Mouse (Mus musculus) mature B cell (primary cell): Measurements from ENCODE around the gene Bcar3.
"Not testable (repeated sequence)": the region's sequence is repeated elsewhere in the genome, so short reads cannot be mapped to it uniquely, and the experiment has no call there.

ENCODE experiments used
- in situ Hi-C: fragments of 300-500 bp; cut with MboI; formaldehyde crosslinking; loops from 2 replicates; pipeline ENCODE4 v1.14.3; 2019

Bcar3 gene

DNA sequence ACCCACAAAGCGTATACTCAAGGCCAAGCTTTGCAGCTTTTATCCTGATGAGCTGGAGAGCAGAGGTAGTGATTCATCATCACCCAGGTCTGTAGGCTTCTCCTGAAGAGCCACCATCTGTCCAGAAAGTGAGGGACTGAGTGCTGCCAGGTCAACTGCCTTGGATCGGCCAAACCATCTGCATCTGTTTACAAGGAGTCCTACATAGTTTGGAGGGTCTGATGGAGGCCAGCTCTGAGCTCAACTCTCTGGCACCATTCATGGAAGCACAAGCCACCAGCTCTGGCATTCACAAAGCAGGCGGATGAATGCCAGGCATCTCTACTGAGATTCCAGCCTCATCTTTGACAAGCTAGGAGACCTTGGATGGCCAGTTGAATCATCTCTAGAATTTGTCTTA is 87.7 kb downstream of the Bcar3 start:
- in situ Hi-C loops = no loop called here

- in situ Hi-C loops = no loop called here
Measured at GRCm38 (mm10) chr3:122386444-122386843, 92.5 kb downstream of the Bcar3 start.

- in situ Hi-C loops = no loop called here
Measured at GRCm38 (mm10) chr3:122387771-122388170, 93.8 kb downstream of the Bcar3 start.

- in situ Hi-C loops = no loop called here
Measured at GRCm38 (mm10) chr3:122389972-122390371, 96.0 kb downstream of the Bcar3 start.

- in situ Hi-C loops = no loop called here
Measured at GRCm38 (mm10) chr3:122391098-122391497, 97.2 kb downstream of the Bcar3 start.

DNA sequence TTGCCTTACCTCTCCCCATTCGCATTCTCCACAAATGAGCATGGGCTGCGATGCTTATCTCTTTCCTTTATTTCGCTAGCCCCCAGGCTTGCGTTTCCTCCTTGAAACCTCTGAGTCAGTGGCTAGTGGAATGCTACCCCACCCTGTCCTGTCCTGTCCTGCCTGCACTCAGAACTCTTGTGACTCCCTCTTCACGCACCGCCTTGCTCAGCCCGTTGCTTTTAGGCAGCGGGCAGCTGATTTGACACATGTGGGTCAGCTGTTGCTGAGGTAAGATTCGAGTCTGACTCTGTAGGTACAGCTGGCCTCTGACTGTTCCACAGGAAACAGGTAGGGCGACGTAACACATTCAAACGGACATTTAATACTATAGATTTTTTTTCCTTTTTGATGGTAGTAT is 97.9 kb downstream of the Bcar3 start:
- in situ Hi-C loops = no loop called here

- in situ Hi-C loops = not testable (repeated sequence)
Measured at GRCm38 (mm10) chr3:122393411-122393810, 99.5 kb downstream of the Bcar3 start.

DNA sequence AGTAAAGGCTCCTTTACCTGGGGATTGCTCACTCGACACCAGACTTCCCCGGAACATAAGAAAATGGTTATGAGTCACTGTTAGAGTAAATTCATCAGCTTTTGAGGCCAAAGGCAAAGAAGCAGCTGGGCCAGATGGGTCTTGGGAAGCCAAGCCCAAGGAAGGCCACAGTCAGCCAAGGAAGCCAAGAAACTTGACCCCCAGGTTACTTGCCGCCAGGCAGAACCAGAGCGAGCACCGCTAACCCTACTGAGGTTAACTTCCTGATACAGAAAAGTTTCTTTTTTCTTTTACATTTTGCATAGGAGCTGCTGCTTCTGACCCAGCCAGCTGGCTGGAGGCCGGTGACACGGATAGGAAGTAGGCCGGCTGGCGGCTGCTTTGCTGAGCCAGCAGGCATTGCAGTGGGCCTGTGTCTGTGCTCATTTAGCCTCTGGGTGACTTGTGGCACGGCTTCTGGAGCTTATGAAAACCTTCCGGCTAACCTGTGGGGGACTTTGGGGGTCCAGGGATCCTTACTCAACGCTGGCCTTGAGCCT is 100.0 kb downstream of the Bcar3 start:
- in situ Hi-C loops = no loop called here

- in situ Hi-C loops = no loop called here
Measured at GRCm38 (mm10) chr3:122396957-122397356, 103.0 kb downstream of the Bcar3 start.

- in situ Hi-C loops = no loop called here
Measured at GRCm38 (mm10) chr3:122397401-122397800, 103.5 kb downstream of the Bcar3 start.

GRCm38 (mm10) chr3:122401011-122401410 is 107.1 kb downstream of the Bcar3 start:
- in situ Hi-C loops = no loop called here

DNA sequence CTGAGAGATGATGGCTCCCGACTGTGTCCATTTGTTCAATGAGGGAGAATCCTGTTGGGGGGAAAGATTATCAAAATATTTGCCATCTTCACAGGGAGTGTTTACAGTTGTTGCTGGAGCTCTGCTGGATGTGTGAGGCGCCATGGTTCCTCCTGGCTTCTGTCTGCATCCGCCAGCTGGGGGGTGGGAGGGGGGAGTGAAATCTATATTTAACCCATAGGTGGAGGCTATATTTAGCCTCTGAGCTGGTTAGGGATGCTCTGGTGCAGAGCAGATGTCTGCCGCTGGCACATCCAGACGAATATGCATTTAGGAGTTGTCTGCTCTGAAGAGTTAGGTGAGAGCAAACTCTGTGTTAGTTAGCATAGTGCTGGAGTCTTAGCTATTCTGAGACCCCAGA is 108.2 kb downstream of the Bcar3 start:
- in situ Hi-C loops = no loop called here

DNA sequence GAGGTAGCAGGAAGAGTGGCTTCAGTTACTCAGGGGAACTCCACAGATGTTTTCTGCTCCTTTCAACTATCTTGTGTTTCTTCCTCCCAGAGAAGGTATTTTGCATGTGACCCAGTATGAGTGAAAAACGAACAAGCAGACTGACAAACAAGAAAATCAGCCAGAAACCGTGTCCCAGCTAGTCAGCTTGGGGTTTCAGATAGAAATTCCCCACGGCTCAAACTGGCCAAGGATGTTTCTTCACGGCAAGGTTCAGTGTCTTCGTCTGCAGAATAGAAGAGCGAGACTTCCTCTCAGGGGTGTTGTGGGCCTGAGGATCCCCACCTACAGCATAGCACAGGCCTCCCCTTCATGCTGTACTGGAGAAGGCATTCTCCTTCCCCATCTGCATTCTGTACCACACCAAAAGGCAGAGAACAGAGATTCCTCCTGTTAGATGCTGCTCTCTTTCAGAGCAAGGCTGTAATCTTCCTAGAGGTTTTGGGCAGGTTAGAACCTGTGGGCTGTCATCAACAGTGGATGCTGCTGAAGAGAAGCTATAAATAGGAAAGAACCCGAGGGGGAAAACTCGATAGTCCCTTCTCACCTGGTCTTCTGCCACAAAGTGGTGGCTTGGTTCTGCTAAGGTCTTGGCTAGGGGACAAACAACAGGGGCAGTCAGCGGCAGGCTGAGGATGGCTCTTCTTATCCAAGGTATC is 110.1 kb downstream of the Bcar3 start:
- in situ Hi-C loops = no loop called here

GRCm38 (mm10) chr3:122405203-122405956 is 111.4 kb downstream of the Bcar3 start:
- in situ Hi-C loops = no loop called here

DNA sequence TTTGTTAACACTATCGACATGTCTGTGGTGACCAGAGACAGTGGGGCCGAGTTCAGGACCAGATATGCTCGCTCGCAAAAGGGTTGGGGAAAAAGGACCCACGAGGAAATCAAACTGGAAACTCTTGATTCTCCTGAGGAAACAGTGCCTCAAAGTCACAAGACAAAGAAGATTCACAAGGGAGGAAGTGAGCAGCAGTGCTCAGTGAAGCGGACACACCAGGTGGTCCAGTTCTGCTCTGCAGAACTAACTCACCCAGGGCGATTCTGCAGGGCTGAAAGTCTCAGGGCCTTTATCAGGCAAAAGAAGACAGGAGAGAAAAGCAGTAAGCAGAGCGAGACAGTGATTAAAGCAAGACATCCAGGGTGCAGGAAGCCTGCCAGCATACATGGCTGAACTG is 112.5 kb downstream of the Bcar3 start:
- in situ Hi-C loops = no loop called here

DNA sequence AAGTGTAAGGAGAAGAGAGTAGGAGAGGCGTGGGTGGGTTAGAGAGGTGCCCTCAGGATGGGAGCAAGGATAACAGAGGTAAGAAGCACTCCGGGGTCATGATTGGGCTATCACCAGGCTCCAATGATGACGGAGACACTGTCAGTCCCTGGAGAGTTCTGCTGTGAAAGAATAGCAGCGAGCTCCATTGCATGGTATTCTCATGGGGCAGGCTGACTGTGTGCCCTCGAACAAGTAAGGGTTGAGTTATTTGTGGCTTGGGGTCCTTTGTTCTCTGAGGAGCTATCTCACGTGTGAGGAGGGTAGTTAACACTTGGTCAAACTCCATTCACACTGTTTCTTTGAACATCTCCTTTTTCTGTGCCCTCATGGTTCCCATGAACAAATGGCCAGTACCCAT is 113.8 kb downstream of the Bcar3 start:
- in situ Hi-C loops = no loop called here

DNA sequence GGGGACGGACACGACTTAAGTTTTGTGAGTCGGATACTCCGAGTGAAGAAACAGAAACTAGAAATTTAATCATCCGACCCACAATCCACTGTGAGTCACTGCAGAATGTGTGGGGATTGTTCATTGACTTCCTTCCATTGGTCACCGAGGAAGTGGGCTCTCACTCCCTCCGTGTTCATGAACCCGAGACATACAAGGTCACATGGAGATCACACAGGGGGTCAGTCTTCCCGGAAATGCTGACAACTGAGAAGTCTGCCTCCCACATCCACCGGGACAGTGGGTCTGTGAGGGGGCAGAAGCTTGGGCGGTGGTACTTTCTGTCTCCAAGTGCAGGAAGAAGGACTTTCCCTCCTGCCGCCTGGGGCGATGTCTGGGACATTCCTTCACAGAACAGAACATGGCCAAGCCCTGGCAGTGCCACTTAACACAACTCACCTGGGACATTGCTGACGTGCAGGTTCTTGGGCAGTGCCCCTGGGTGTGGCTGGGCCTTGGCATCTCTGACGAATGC is 114.9 kb downstream of the Bcar3 start:
- in situ Hi-C loops = no loop called here

DNA sequence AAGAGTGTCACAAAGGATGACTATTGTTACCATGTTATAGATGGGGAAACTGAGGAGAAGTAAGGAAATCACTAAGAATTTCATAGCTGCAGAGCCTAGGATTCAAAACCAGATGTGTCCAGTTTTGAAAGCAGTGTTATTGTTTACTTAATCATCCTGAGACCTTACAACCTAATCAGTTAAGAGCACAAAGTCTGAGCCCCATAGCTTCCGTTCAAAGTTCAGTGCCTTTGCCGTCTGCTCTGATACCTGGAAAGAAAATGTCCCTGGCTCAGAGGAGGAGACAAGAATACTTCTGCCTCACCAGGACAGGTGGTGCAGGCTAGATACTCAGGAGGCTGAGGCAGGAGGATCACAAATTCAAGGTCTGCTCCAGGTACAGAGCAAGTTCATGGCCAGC is 117.7 kb downstream of the Bcar3 start:
- in situ Hi-C loops = no loop called here

DNA sequence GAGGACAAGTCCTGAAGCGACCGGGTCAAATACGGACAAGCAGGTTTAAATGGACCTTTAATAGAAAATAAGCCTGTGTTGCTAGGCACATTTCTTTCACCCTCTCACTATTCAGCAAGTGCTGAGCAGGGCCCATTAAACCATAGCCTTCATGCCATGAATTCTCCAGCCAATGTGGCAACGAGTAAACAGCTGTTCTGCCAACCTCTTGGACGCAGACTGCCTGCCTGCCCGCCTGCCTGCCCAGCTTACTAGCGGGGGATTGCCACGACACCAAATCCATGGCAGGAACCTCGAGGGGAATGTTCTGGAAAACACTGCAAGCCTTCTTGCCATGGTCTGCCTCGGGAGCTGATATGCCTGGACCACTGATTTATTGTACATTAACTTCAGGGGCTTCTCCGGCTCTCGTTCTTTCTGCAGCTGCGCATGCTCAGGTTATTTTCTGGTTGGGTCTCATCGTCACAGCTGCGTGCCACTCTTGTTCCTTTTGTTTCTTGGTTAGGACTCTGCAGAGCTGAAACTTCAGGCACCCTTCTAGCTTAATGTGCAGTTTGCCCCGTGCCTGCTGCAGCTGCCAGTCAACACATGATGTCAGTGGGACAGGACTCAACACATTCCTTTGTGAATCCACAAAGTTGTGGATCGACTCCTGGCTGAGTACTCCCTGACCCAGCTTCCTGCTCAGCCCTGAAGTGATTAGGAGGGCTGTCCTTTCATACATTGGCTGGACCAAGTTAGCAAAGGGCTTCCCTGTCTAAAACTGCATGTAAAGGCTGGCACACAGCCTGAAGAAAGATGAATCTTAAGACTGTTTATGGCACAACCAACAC is 120.0 kb downstream of the Bcar3 start:
- in situ Hi-C loops = no loop called here

DNA sequence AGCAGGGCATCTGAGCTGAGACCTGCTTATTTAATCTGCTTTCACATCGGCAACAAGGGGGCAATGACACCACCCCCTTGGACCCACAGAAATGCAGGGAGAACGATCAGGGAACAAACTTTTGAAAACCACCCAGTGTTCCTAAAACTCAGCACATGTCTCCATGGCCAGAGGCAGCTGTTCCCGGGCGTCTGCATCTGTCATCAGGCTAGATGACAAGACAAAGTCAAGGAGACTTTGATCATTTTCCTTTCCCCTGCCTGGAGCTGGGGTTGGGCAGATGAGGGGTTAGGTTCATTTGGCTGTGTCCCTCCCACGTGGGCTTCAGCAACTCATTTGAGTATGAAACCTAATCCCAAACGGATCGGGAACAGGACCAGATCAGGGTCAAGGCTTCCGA is 120.9 kb downstream of the Bcar3 start:
- in situ Hi-C loops = no loop called here

DNA sequence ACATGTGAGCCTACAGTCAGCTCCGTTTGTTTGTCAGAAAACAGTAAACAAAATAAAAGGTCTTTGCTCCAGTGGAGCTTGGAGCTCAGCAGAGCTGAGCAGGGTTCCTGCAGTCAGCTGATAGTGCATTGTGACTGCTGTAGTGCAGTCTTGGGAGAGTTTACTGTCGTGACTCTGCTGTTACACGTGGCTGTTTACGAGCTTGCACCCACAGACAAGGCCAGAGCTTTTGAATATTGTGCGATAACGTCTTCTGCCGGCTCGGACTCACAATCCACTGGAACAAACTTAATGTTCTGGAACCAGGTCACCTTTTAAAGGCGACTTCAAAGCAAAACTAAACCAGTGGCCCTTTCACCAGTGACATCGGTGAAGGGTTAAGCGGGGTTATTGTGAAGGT is 123.5 kb downstream of the Bcar3 start:
- in situ Hi-C loops = no loop called here
